Mouse (Mus musculus): ENCODE results near the gene Ampd3. TPM values are rescaled to one million over a fixed set of nuclear protein-coding genes. Genes with fewer than 3 reads are reported as not detected.

Gene Ampd3
- polyA plus RNA-seq, 1 experiment from 2014 or later = 33.7 TPM

GRCm38 (mm10) chr7:110807460-110808030 is 39.5 kb downstream of the Ampd3 start:
- WGBS (ENCODE audit: insufficient replicate concordance) = 90% methylated on average over 13 of the region's 13 CpGs
- H3K9me3 ChIP-seq (replicated peaks) = no peaks in the 10 kb centered on the region
- no peak overlapping the region for H3K9ac ChIP-seq
- no peak overlapping the region for H3K4me2 ChIP-seq
- no peaks in the 10 kb centered on the region for H3K4me1 ChIP-seq
- no peaks in the 10 kb centered on the region for H3K27me3 ChIP-seq (replicated peaks)
- peaks cover 100% of the 10 kb centered on the region for H3K36me3 ChIP-seq
- no peak for ATAC-seq
- no peak overlapping the region for H3K27ac ChIP-seq
- H3K4me3 ChIP-seq = no peak overlapping the region

- H3K4me1 ChIP-seq = peaks cover 4% of the 10 kb centered on the region
- no peak overlapping the region for H3K9ac ChIP-seq
- H3K4me2 ChIP-seq = no peak overlapping the region
- H3K9me3 ChIP-seq (replicated peaks) = no peaks in the 10 kb centered on the region
- H3K4me3 ChIP-seq = no peak overlapping the region
- peaks cover 95% of the 10 kb centered on the region for H3K36me3 ChIP-seq
- no peak for ATAC-seq
- 78% methylated on average over 3 of the region's 3 CpGs for WGBS (ENCODE audit: insufficient replicate concordance)
- H3K27ac ChIP-seq = no peak overlapping the region
- no peaks in the 10 kb centered on the region for H3K27me3 ChIP-seq (replicated peaks)
Observed at GRCm38 (mm10) chr7:110808962-110809361, 41.0 kb downstream of the Ampd3 start.

- 85% methylated on average over 18 of the region's 18 CpGs for whole genome bisulfite sequencing (ENCODE audit: insufficient replicate concordance)
- Histone ChIP-seq H3K27ac (no peak overlapping the region; the same call in 1 of the 2 replicates), H3K4me1 (peaks cover 11% of the 10 kb centered on the region), H3K4me2 (no peak overlapping the region), H3K9ac (no peak overlapping the region), H3K9me3 (replicated peaks) (no peaks in the 10 kb centered on the region), H3K36me3 (peaks cover 91% of the 10 kb centered on the region), H3K4me3 (no peak overlapping the region), H3K27me3 (replicated peaks) (no peaks in the 10 kb centered on the region)
- ATAC-seq = no peak
Observed at GRCm38 (mm10) chr7:110809585-110810557, 41.9 kb downstream of the Ampd3 start.

GRCm38 (mm10) chr7:110810995-110811394 is 43.0 kb downstream of the Ampd3 start:
- Histone ChIP-seq H3K9me3 (replicated peaks) (no peaks in the 10 kb centered on the region), H3K9ac (no peak overlapping the region), H3K27me3 (replicated peaks) (no peaks in the 10 kb centered on the region), H3K36me3 (peaks cover 90% of the 10 kb centered on the region), H3K4me2 (no peak overlapping the region), H3K27ac (no peak overlapping the region), H3K4me3 (no peak overlapping the region), H3K4me1 (peaks cover 11% of the 10 kb centered on the region)
- no peak for ATAC-seq
- 89% methylated on average over 8 of the region's 8 CpGs for WGBS (ENCODE audit: insufficient replicate concordance)

- 82% methylated on average over 5 of the region's 5 CpGs for WGBS (ENCODE audit: insufficient replicate concordance)
- ATAC-seq = no peak
- Histone ChIP-seq H3K9ac (no peak overlapping the region), H3K9me3 (replicated peaks) (no peaks in the 10 kb centered on the region), H3K27ac (no peak overlapping the region), H3K36me3 (peaks cover 85% of the 10 kb centered on the region), H3K27me3 (replicated peaks) (no peaks in the 10 kb centered on the region), H3K4me3 (no peak overlapping the region), H3K4me1 (peaks cover 11% of the 10 kb centered on the region), H3K4me2 (no peak overlapping the region)
Observed at GRCm38 (mm10) chr7:110811529-110811928, 43.5 kb downstream of the Ampd3 start.

GRCm38 (mm10) chr7:110813983-110814382 is 46.0 kb downstream of the Ampd3 start:
- Histone ChIP-seq H3K36me3 (peaks cover 75% of the 10 kb centered on the region), H3K4me2 (no peak overlapping the region), H3K27ac (peak overlapping the region; percentile 38; the same call in 1 of the 2 replicates), H3K9me3 (replicated peaks) (no peaks in the 10 kb centered on the region), H3K4me3 (no peak overlapping the region), H3K9ac (no peak overlapping the region), H3K4me1 (peaks cover 24% of the 10 kb centered on the region), H3K27me3 (replicated peaks) (no peaks in the 10 kb centered on the region)
- 35% methylated on average over 1 of the region's 1 CpGs for WGBS (ENCODE audit: insufficient replicate concordance)
- peak; percentile 67 for ATAC-seq

- Histone ChIP-seq H3K27me3 (replicated peaks) (no peaks in the 10 kb centered on the region), H3K9me3 (replicated peaks) (no peaks in the 10 kb centered on the region), H3K9ac (no peak overlapping the region), H3K27ac (no peak overlapping the region), H3K4me1 (peaks cover 44% of the 10 kb centered on the region), H3K4me2 (no peak overlapping the region), H3K36me3 (peaks cover 66% of the 10 kb centered on the region), H3K4me3 (no peak overlapping the region)
- ATAC-seq = no peak
- 71% methylated on average over 5 of the region's 5 CpGs for WGBS (ENCODE audit: insufficient replicate concordance)
Observed at GRCm38 (mm10) chr7:110816037-110816436, 48.0 kb downstream of the Ampd3 start.

- H3K4me2 ChIP-seq = 0 out of 2 replicates have a peak overlapping the region, but pooled peaks have one; percentile 56
- peak overlapping the region; percentile 87 for H3K27ac ChIP-seq
- H3K36me3 ChIP-seq = peaks cover 66% of the 10 kb centered on the region
- H3K9ac ChIP-seq = peak overlapping the region; percentile 15; the same call in 1 of the 2 replicates
- no peaks in the 10 kb centered on the region for H3K27me3 ChIP-seq (replicated peaks)
- H3K4me1 ChIP-seq = peaks cover 47% of the 10 kb centered on the region
- no peak for ATAC-seq
- no peak overlapping the region for H3K4me3 ChIP-seq
- 71% methylated on average over 6 of the region's 6 CpGs for WGBS (ENCODE audit: insufficient replicate concordance)
- no peaks in the 10 kb centered on the region for H3K9me3 ChIP-seq (replicated peaks)
Observed at GRCm38 (mm10) chr7:110818206-110818605, 50.2 kb downstream of the Ampd3 start.

GRCm38 (mm10) chr7:110818787-110819350 is 50.9 kb downstream of the Ampd3 start:
- WGBS (ENCODE audit: insufficient replicate concordance) = 30% methylated on average over 11 of the region's 11 CpGs
- peak; percentile 96 for ATAC-seq
- Histone ChIP-seq H3K4me2 (peak overlapping the region; percentile 56), H3K9me3 (replicated peaks) (no peaks in the 10 kb centered on the region), H3K27me3 (replicated peaks) (no peaks in the 10 kb centered on the region), H3K27ac (peak overlapping the region; percentile 87), H3K4me1 (peaks cover 51% of the 10 kb centered on the region), H3K9ac (peak overlapping the region; percentile 49; the same call in 1 of the 2 replicates), H3K4me3 (no peak overlapping the region), H3K36me3 (peaks cover 69% of the 10 kb centered on the region)

- H3K27ac ChIP-seq = no peak overlapping the region
- H3K9me3 ChIP-seq (replicated peaks) = no peaks in the 10 kb centered on the region
- peaks cover 76% of the 10 kb centered on the region for H3K36me3 ChIP-seq
- no peak overlapping the region for H3K9ac ChIP-seq
- 54% methylated on average over 5 of the region's 5 CpGs for WGBS (ENCODE audit: insufficient replicate concordance)
- H3K4me3 ChIP-seq = no peak overlapping the region
- H3K27me3 ChIP-seq (replicated peaks) = no peaks in the 10 kb centered on the region
- ATAC-seq = no peak
- no peak overlapping the region for H3K4me2 ChIP-seq
- peaks cover 44% of the 10 kb centered on the region for H3K4me1 ChIP-seq
Observed at GRCm38 (mm10) chr7:110821068-110821467, 53.1 kb downstream of the Ampd3 start.

- WGBS (ENCODE audit: insufficient replicate concordance) = 79% methylated on average over 3 of the region's 3 CpGs
- no peak overlapping the region for H3K27ac ChIP-seq
- ATAC-seq = no peak
- H3K4me3 ChIP-seq = no peak overlapping the region
- peaks cover 81% of the 10 kb centered on the region for H3K36me3 ChIP-seq
- no peak overlapping the region for H3K4me2 ChIP-seq
- H3K9me3 ChIP-seq (replicated peaks) = no peaks in the 10 kb centered on the region
- H3K4me1 ChIP-seq = peaks cover 44% of the 10 kb centered on the region
- H3K27me3 ChIP-seq (replicated peaks) = no peaks in the 10 kb centered on the region
- H3K9ac ChIP-seq = no peak overlapping the region
Observed at GRCm38 (mm10) chr7:110821653-110822052, 53.6 kb downstream of the Ampd3 start.

- ATAC-seq = no peak
- 78% methylated on average over 4 of the region's 4 CpGs for WGBS (ENCODE audit: insufficient replicate concordance)
- Histone ChIP-seq H3K4me1 (peaks cover 44% of the 10 kb centered on the region), H3K36me3 (peaks cover 83% of the 10 kb centered on the region), H3K4me3 (no peak overlapping the region), H3K9ac (no peak overlapping the region), H3K27me3 (replicated peaks) (no peaks in the 10 kb centered on the region), H3K4me2 (no peak overlapping the region), H3K9me3 (replicated peaks) (no peaks in the 10 kb centered on the region), H3K27ac (no peak overlapping the region)
Observed at GRCm38 (mm10) chr7:110822055-110822454, 54.0 kb downstream of the Ampd3 start.
